Mouse (Mus musculus): ENCODE data around the gene Cyp2s1.
"Not testable (repeated sequence)": the region's sequence is repeated elsewhere in the genome, so short reads cannot be mapped to it uniquely, and the experiment has no call there.

Gene Cyp2s1

GRCm38 (mm10) chr7:25811716-25812115 lies 5.0 kb downstream of the Cyp2s1 start:
- no peak for DNase-seq (ENCODE audit: low read depth, low spot score)

GRCm38 (mm10) chr7:25805631-25806343 lies 10.9 kb downstream of the Cyp2s1 start:
- no peak for DNase-seq (ENCODE audit: low read depth, low spot score)

GRCm38 (mm10) chr7:25804792-25805191 lies 11.9 kb downstream of the Cyp2s1 start:
- DNase-seq (ENCODE audit: low read depth, low spot score), result no peak

GRCm38 (mm10) chr7:25803460-25803859 lies 13.3 kb downstream of the Cyp2s1 start:
- DNase-seq (ENCODE audit: low read depth, low spot score), result no peak

GRCm38 (mm10) chr7:25802241-25803125 lies 14.2 kb downstream of the Cyp2s1 start:
- no peak for DNase-seq (ENCODE audit: low read depth, low spot score)

GRCm38 (mm10) chr7:25801031-25801430 lies 15.7 kb downstream of the Cyp2s1 start:
- DNase-seq (ENCODE audit: low read depth, low spot score), result no peak

- DNase-seq (ENCODE audit: low read depth, low spot score), result no peak
These were observed 17.3 kb downstream of the Cyp2s1 start for GRCm38 (mm10) chr7:25799369-25799768.

- no peak for DNase-seq (ENCODE audit: low read depth, low spot score)
These were observed 18.2 kb downstream of the Cyp2s1 start for GRCm38 (mm10) chr7:25798540-25798939.

GRCm38 (mm10) chr7:25794775-25795174 lies 21.9 kb downstream of the Cyp2s1 start:
- no peak for DNase-seq (ENCODE audit: low read depth, low spot score)

- DNase-seq (ENCODE audit: low read depth, low spot score), result no peak
These were observed 23.0 kb downstream of the Cyp2s1 start for GRCm38 (mm10) chr7:25793679-25794078.

GRCm38 (mm10) chr7:25792966-25793365 lies 23.7 kb downstream of the Cyp2s1 start:
- DNase-seq (ENCODE audit: low read depth, low spot score), result not testable (repeated sequence)

GRCm38 (mm10) chr7:25790615-25791014 lies 26.1 kb downstream of the Cyp2s1 start:
- no peak for DNase-seq (ENCODE audit: low read depth, low spot score)

- no peak for DNase-seq (ENCODE audit: low read depth, low spot score)
These were observed 27.6 kb downstream of the Cyp2s1 start for GRCm38 (mm10) chr7:25789129-25789440.

- no peak for DNase-seq (ENCODE audit: low read depth, low spot score)
These were observed 28.2 kb downstream of the Cyp2s1 start, which contains the start of gene Axl for GRCm38 (mm10) chr7:25788220-25789128. Axl (minus strand) TSS chr7:25788705.

- DNase-seq (ENCODE audit: low read depth, low spot score), result no peak
These were observed 29.1 kb downstream of the Cyp2s1 start for GRCm38 (mm10) chr7:25787456-25788219.

GRCm38 (mm10) chr7:25786974-25787373 lies 29.7 kb downstream of the Cyp2s1 start:
- no peak for DNase-seq (ENCODE audit: low read depth, low spot score)

GRCm38 (mm10) chr7:25785752-25786151 lies 31.0 kb downstream of the Cyp2s1 start:
- DNase-seq (ENCODE audit: low read depth, low spot score), result no peak

- DNase-seq (ENCODE audit: low read depth, low spot score), result no peak
These were observed 31.9 kb downstream of the Cyp2s1 start for GRCm38 (mm10) chr7:25784808-25785207.

- no peak for DNase-seq (ENCODE audit: low read depth, low spot score)
These were observed 33.0 kb downstream of the Cyp2s1 start for GRCm38 (mm10) chr7:25783746-25784145.

GRCm38 (mm10) chr7:25782744-25783143 lies 34.0 kb downstream of the Cyp2s1 start:
- no peak for DNase-seq (ENCODE audit: low read depth, low spot score)
